Mouse (Mus musculus) erythroblast, embryonic 14.5 days (primary cell): ENCODE data around the gene Baz2b.

Experiments used
- GATA1 ChIP-seq: IDR thresholded peaks from 2 replicates; pipeline ENCODE4 v1.6.1; 2012; ENCODE audit warnings: low read length, inconsistent platforms, mixed read lengths
- TAL1 ChIP-seq: IDR thresholded peaks from 3 replicates; pipeline ENCODE4 v1.6.1; 2012; ENCODE audit warnings: low read length, inconsistent platforms, mixed read lengths

DNA sequence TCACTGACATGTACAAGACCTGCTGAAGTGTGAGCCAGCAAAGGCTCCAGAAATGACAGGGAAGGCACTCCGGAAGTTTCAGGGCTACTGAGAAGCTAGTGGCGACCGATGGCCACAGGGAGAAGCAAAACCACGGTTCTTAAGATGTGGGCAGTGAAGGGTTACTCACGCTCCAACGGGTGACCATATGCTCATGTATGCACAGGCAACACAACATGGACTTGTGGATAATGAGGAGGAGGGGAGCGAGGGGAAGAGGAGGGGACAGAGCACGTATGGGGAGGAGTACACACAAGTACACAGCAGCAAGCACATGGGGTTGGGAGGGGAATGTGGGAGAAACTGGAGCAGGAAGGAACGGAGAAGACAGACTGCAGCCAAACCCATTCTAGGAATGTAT, 239.1 kb downstream of the Baz2b start:
- no peak for TF ChIP-seq GATA1
- no peak for TF ChIP-seq TAL1
